Mouse (Mus musculus) cerebellum, adult 11-12 months (tissue): ENCODE measurements at regions not wholly inside any gene's neighbourhood (a gene's known extent, or its start where the extent isn't known, plus 50 kb on each side); places are given as distances from the start of the nearest gene placed in this dataset.
A peak's percentile ranks its signal among the peaks of the same experiment; 100 is the strongest.

Source experiments
- DNase-seq: peaks from one replicate; pipeline ENCODE4 v3.0.0; 2022

- DNase-seq, result no peak
Measured at GRCm38 (mm10) chr10:99534237-99534636, 225.2 kb downstream of the Csl start.

GRCm38 (mm10) chr10:99538639-99539038 lies 220.8 kb downstream of the Csl start:
- DNase-seq, result no peak

GRCm38 (mm10) chr10:99552373-99552772 lies 207.1 kb downstream of the Csl start:
- no peak for DNase-seq

- no peak for DNase-seq
Measured at GRCm38 (mm10) chr10:99552836-99553540, 206.5 kb downstream of the Csl start.

GRCm38 (mm10) chr10:99555021-99555420 lies 204.4 kb downstream of the Csl start:
- no peak for DNase-seq

- DNase-seq, result no peak
Measured at GRCm38 (mm10) chr10:99555658-99556352, 203.7 kb downstream of the Csl start.

GRCm38 (mm10) chr10:99556353-99557036 lies 203.0 kb downstream of the Csl start:
- DNase-seq, result no peak

GRCm38 (mm10) chr10:99558656-99559055 lies 200.8 kb downstream of the Csl start:
- DNase-seq, result no peak

GRCm38 (mm10) chr10:99561166-99561818 lies 198.2 kb downstream of the Csl start:
- DNase-seq, result no peak

- no peak for DNase-seq
Measured at GRCm38 (mm10) chr10:99564605-99565004, 194.9 kb downstream of the Csl start.

GRCm38 (mm10) chr10:99568424-99568823 lies 191.0 kb downstream of the Csl start:
- no peak for DNase-seq

GRCm38 (mm10) chr10:99570190-99570589 lies 189.3 kb downstream of the Csl start:
- no peak for DNase-seq

- DNase-seq, result no peak
Measured at GRCm38 (mm10) chr10:99573997-99574396, 185.5 kb downstream of the Csl start.

- DNase-seq, result no peak
Measured at GRCm38 (mm10) chr10:99575294-99575693, 184.2 kb downstream of the Csl start.

GRCm38 (mm10) chr10:99576301-99576700 lies 183.2 kb downstream of the Csl start:
- no peak for DNase-seq

GRCm38 (mm10) chr10:99577041-99577681 lies 182.3 kb downstream of the Csl start:
- DNase-seq, result peak; percentile 9

- no peak for DNase-seq
Measured at GRCm38 (mm10) chr10:99578366-99578765, 181.1 kb downstream of the Csl start.

- DNase-seq, result no peak
Measured at GRCm38 (mm10) chr10:99580191-99580590, 179.3 kb downstream of the Csl start.

GRCm38 (mm10) chr10:99581074-99581473 lies 178.4 kb downstream of the Csl start:
- no peak for DNase-seq

GRCm38 (mm10) chr10:99584855-99585254 lies 174.6 kb downstream of the Csl start:
- no peak for DNase-seq

GRCm38 (mm10) chr10:99592220-99592619 lies 167.2 kb downstream of the Csl start:
- DNase-seq, result peak; percentile 10

GRCm38 (mm10) chr10:99595659-99596058 lies 163.8 kb downstream of the Csl start:
- DNase-seq, result no peak
